Mouse (Mus musculus) layer of hippocampus, adult 8-10 months (tissue): ENCODE data around the gene Tshz2. TPM values are rescaled to one million over a fixed set of nuclear protein-coding genes. Genes with fewer than 3 reads are reported as not detected.

Experiments
- DNase-seq, 2 experiments: peaks; one replicate each; pipeline ENCODE4 v3.0.0; 2022; ENCODE audit warnings: low spot score in 2 of 2
- total RNA-seq, 4 experiments: library from RNA; stranded (reverse); gene quantifications; 2 replicates each; pipeline ENCODE4 v1.2.4; 2022

The Tshz2 gene
- total RNA-seq, 4 experiments from 2014 or later = 64.2 to 79.4 (median 74.0) TPM

DNA sequence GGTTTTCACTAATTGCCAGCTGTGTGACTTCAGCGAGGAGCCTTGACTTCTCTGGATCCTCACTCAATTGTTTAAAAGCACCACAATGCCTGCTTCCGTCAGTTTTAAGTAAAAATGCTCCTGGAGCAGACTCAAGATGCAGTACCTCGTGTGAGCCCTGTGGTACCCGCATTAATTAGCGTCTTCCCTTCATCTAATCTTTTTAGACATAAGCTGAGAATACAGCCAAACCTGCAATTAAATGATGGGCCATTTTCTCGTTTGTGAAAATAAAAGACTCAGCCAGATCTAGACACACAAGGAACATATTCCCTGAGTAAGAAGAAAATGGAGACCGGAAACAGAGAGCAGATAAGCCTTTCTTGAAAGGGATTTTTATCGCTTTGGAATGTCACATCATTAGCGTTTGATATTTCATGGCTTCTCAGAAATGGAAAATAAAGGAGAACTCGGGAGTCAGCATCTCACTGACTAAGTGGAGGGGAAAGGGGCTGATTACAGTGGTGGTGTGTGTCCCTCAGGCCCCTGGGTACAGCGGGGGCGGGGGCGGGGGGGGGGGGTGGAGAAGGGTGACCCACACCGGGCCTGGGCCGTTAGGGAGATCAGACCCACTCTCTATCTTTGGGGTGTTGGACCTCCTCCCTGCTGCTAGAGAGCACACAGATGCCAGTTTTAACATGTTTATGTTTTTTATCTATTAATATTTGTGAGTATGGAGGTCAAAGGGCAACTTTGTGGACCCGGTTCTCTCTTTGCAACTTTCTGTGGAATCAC lies 364.6 kb downstream of the Tshz2 start:
- DNase-seq = no peak

DNA sequence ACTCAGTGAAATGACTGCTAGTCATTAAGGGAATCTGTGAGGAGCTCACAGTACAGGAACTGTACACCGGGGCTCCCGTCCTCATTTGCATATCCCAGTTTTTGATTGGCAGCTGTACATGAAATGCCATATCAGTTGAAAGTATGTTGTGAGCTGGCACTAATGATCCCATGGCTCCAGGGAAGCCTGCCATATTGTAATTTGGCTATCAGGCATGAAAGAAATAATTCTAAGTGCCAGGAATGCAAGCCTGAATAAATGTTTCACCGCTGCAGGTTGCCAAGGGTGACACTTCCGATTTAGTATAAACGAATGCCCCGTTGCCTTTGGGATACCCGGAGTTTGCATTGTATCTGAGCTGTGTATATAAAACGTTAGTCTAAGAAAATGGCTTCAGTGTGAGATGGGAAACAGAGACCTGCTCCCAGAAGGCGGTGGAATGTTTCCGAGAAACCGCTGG lies 366.1 kb downstream of the Tshz2 start:
- no peak for DNase-seq

- DNase-seq = peak; percentile 26 to 34
Observed at GRCm38 (mm10) chr2:170002594-170003504, 370.0 kb downstream of the Tshz2 start.

GRCm38 (mm10) chr2:170003666-170004065 lies 370.9 kb downstream of the Tshz2 start:
- DNase-seq = no peak

- no peak for DNase-seq
Observed at GRCm38 (mm10) chr2:170006829-170007228, 374.0 kb downstream of the Tshz2 start.

DNA sequence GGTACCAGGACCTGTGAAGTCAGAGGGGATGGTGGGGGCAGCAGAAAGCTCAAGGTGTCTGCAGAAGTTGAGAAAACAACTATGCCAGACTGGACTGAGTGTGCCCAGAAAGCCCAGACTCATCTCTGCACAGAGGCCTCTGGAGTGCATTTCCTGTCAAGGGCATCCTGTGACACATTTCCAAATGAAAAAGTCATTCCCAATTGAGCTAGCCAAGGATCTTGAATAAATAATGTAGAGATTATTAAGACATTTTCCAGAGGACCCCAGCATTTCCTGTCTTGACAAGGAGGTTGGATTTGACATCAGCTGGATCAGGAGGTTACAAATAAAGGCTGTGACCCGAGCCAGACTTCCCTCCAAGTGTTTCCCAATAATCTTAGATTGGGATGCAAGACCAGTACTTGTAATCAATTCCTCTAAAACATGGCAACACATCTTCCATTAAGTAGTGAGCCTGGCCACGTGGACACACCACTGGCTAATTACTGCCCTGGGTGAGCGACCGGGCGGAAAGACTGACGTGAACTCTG lies 374.7 kb downstream of the Tshz2 start:
- no peak for DNase-seq

DNA sequence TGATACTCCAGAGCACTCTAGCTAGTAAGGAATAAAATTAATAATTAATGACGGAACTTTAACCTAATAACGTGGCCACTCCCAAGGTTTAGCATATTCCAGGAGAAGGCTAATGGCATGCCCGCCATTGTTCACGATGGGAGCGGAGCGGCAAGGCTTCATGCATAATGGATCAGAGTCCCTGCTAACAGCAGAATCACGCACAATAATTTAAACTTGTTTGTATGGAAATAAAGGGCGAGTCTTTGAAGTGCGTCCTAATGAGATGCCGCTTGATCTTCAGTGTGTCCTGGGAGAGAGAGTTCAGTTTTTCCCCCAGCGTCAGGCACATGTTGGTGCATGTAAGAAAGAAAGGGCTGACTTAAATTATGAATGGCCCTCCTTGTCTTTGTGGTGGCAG lies 376.9 kb downstream of the Tshz2 start:
- no peak for DNase-seq

- no peak for DNase-seq
Observed at GRCm38 (mm10) chr2:170011858-170012257, 379.0 kb downstream of the Tshz2 start.

DNA sequence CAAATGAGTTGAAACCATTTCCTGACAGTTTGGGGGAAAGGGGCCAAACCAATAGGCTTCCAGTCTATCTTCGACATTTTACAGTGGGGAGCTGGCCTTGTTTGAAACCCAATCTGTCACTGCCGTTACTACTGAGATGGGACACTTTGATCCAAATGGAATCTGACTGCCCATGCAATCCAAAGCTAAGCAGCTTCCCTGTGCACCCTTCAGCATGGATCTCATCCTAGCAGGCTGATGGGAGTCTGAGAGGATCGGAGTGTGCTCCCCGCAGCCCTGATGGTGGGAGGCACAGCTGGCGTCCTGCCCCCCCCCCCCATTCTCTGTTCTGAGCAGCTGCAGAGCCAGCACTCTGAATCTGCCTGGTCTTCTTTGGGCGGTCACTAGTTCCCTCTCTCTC lies 384.5 kb downstream of the Tshz2 start:
- DNase-seq = no peak

GRCm38 (mm10) chr2:170017926-170018325 lies 385.1 kb downstream of the Tshz2 start:
- no peak for DNase-seq

DNA sequence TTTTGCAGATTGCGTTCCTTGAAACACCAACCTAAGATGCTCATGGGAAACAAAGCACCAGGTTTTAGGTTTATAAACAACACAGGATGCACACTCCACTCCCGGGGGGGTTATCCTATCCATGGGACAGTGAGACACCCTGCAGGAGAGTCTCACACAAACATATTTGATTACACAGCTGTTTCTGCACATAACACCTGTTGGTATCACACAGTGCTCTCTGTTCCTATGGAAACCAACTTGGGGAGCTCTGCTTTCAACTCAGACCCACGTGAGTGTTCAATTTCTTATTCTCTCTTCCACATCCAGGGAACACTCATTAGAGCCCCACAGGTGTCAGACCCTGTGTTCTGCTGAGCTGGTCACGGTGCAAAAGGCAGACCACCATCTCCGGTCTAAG lies 390.1 kb downstream of the Tshz2 start:
- DNase-seq = no peak

- no peak for DNase-seq
Observed at GRCm38 (mm10) chr2:170023741-170024140, 390.9 kb downstream of the Tshz2 start.

DNA sequence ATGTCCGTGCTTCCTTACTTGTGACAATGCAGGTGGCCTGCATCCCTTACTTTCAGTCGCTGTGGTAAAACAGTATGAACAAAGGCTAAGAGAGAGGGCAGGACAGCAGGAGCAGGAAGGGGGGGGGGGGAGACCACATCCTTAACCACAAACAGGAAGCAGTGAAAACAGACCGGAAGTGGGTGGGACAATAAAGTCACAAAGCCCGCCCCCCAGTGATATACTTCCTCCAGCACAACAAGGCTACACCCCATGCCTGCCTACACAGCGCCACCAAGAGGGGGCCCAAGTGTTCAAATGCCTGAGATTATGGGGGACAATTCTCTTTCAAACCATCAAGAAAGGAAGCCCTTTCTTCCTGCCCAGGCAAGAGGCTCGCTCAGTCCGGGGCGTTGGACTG lies 392.1 kb downstream of the Tshz2 start:
- no peak for DNase-seq

DNA sequence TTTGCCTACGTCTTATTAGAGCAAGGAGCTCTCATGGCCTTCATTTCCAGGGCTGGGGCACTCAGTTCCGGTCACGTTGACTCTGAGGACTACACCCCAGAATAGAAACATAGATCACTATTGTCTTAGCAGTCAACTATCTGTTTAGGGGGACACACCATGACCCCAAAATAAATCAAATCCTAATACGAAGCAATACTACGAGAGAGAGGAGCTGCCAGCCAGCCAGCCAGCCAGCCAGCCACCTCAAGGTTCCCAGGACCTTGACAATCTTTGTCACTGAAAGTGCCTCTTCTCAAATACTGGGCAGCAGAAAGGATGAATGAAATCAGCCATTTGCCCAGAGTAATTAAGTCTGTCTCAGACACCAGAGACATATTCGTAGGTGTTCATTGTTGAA lies 393.1 kb downstream of the Tshz2 start:
- no peak for DNase-seq

DNA sequence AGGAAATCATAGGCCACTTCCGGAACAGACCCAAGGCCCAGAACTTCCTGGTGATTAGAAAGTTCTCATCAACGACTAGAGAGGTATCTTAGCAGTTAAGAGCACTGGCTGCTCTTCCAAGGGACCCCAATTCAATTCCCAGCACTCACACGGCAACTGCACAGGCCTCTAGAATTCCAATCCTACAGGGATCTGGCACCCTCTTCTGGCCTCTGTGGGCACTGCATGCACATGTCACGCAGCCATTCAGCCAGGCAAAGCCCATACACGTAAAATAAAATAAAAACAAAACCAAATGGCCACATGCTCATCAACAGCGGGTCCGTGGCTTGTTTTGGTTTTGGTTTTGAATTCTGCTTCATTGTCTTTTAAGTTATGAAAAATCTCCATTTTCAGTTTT lies 395.0 kb downstream of the Tshz2 start:
- DNase-seq = no peak

- no peak for DNase-seq
Observed at GRCm38 (mm10) chr2:170028488-170029303, 395.9 kb downstream of the Tshz2 start.

DNA sequence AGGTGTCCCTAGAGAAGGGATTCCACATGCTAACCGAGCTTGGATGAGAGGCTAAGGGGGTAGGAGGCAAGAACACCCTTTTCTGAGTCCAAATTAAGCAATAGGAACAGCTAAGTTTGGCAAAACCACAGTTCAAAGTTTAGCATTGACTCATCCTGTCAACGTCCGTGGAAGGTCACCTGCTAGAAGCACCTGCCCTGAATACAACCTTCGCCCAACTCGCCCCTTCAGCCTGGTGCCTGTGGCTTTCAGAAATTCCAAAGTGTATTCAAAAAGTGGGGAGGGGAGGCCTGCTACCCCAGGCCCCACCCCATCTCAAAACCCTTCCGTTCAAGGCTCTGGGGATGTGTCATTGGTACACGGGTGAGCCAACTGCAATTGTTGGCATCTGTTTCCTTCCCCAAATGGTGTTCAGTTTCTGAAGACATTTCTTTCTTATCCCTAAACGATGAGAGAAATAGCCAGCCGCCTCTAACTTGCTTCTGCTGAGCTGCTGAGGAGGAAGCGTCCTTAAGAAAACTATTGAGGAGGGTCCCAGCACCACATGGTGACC lies 396.6 kb downstream of the Tshz2 start:
- DNase-seq = no peak

- DNase-seq = no peak
Observed at GRCm38 (mm10) chr2:170031226-170031625, 398.4 kb downstream of the Tshz2 start.

DNA sequence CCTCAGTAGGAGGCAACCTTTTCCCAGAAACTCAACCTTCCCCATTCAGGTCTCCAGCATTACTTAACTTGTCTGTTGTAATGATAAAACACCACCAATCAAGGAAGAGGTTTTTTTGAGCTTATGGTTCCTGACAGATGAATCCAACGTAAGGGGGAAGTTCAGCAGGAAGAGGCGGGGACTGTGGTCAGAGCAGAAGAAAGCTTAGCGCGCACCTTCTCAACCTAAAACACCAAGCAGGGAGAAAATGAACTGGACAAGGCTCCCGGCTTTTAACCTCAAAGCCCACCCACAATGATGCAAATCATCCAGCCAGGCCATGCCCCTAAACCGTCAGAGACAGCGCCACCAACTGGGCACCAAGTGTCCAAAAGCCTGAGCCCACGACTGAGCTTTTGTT lies 399.1 kb downstream of the Tshz2 start:
- DNase-seq = no peak

DNA sequence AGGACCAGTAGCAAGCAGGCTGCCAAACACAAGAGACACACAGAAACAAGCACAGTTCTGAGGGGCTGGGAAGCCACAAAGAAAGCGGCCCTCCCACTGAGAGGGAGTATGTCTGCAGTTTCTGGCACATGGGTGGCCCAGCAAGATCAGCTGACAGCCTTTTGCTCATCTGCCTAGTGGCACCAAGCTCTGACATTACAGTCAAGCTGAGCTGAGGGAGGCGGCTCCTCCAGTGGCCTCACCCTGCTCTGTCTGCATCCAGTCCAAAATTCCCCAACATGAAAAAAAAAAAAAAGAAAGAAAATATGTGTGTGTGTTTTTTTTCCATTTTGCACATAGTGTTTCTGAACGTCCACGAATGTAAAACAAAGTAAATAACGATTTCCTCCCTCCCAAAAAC lies 400.4 kb downstream of the Tshz2 start:
- no peak for DNase-seq

GRCm38 (mm10) chr2:170034794-170035193 lies 402.0 kb downstream of the Tshz2 start:
- DNase-seq = no peak
